Mouse (Mus musculus) adrenal gland, postnatal 4 days (tissue): ENCODE results near the gene Med29. TPM values are rescaled to one million over a fixed set of nuclear protein-coding genes. Genes with fewer than 3 reads are reported as not detected.
"Not testable (repeated sequence)": the region's sequence is repeated elsewhere in the genome, so short reads cannot be mapped to it uniquely, and the experiment has no call there.

ENCODE experiments used
- DNase-seq, 2 experiments: peaks; one replicate each; pipeline ENCODE4 v3.0.0; 2021 to 2022; ENCODE audit warnings: low spot score in 2 of 2, mixed read lengths in 2 of 2
- total RNA-seq, 2 experiments: library from RNA; stranded (reverse); gene quantifications; 2 replicates each; pipeline ENCODE4 v1.2.3; 2021

The Med29 gene
- total RNA-seq, 2 experiments from 2014 or later = 24.2 to 26.1 TPM

DNA sequence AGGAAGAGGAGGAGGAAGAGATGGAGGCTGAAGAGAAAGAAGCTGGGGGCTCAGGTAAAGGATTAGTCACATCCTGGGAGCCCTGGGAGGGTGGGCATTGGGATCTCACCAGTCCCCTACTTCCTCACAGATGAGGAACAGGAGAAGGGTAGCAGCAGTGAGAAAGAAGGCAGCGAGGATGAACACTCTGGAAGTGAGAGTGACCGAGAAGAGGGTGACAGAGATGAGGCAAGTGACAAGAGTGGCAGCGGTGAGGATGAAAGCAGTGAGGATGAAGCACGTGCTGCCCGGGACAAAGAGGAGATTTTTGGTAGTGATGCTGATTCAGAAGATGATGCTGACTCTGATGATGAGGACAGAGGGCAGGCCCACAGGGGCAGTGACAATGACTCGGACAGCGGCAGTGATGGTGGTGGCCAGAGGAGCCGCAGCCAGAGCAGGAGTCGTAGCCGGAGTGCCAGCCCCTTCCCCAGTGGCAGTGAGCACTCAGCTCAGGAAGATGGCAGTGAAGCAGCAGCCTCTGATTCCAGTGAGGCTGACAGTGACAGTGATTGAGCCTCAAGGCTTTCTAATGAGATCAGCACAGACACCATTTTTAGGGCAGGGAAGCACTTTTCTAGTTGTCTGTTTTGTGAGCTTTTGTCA lies 6.3 kb upstream of the Med29 start:
- DNase-seq = no peak

DNA sequence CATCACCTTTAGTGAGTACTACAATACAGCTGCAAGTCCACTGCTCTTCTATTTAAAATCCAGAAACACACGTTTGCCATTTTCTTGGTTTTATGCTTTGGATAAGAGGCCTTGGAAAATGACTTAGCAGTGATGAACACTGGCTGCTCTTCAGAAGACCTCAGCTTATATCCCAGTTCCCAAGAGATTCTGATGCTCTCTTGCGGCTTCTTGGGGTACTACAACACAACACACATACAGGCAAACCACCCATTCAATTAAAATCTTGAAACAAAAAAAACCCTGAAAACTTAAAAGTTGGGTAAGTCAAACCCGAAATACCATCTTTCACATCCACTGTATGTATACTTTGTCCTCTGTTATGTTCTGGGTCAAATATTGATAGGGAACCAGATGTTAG lies 5.5 kb upstream of the Med29 start:
- no peak for DNase-seq

DNA sequence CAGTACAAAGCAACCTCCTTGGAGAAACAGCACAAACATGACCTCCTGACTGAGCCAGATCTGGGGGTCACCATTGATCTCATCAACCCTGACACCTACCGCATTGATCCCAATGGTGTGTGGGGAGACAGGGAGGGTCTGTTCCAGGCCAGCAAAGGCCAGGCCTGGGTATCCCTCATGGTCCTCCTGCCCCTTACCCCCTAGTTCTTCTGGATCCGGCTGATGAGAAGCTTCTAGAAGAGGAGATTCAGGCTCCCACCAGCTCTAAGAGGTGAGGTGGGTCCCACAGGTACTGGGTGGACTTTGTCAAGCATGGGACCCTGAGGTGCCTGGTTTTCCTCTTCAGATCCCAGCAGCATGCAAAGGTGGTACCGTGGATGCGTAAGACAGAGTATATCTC lies 2.9 kb upstream of the Med29 start:
- no peak for DNase-seq

DNA sequence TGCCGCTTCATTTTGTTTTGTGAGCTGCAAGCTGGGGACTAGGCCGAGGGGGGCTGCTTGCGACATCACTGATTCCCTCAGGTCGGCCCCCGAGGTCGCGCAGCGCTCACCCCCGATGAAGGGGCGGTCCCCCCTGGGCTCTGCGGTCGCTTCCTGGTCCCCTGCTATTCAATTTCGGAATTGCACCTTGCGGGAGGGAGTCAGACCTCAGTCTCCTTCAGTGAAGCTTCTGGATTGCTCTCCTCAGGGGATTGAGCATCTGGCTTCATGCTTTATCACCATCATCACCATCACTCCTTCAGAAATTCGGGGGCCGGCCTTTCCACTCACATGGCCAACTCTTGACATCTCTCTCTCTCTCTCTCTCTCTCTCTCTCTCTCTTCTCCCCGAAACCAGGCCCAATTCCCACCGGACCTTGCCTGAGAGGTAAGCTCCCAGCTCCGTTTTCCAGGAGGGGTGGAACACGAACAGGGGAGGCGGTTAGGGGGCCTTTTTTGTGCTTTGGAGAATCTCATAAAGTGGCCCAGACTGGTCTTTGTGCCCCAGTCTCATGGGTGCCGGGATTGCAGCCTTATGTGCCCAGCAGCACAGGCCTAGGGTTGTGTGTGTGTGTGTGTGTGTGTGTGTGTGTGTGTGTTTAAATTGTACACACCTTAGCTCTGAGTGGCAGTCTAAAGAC lies 904 bp upstream of the Med29 start:
- DNase-seq = no peak

DNA sequence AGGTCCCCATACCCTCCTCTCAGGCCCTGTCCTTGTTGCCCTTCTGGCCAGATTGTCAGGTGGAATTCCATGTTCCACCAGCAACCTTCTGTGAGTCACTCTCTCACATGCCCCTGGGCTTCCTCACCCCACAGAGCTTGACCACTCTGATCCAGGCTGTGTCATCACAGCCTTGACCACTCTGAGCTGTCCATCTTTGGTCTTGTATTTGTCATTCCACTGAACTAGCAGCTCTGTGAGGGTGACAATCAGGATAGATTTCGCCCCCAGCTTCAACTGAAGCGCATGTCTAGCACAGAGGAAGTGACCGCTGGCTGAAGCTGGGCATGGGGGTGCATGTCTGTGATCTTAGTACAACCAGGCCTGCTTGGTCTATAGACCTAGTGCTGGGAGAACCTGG lies 2.2 kb downstream of the Med29 start:
- DNase-seq = no peak

DNA sequence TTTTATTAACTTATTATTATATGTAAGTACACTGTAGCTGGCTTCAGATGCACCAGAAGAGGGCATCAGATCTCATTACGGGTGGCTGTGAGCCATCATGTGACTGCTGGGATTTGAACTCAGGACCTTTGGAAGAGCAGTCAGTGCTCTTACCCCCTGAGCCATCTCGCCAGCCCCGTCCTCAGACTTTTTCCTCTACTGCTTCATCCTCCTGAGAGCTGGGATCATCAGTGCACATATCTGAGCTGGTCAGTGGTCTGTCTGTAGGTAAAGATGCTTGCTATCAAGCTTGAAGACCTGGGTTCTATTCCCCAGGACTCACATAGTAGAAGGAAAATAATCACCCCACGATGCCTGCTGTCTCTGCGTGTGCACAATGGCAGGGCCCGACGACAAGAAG lies 5.1 kb downstream of the Med29 start:
- DNase-seq = not testable (repeated sequence)

DNA sequence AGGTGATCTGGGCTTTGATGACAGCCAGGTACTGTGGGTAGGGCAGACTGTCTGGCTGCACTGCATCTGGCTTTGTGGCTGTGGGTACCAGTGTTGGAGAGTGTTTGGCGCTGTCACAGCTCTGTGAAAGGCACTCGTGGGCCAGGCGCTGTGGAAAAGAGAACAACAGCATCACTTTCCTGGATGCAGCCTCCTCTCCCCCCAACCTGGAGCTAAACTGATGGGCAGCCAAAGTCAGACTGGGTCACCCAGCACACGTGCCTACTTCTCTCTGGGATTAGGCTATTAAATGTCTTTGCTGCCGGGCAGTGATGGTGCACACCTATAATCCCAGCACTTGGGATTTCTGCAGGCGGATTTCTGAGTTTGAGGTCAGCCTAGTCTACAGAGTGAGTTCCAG lies 5.6 kb downstream of the Med29 start:
- DNase-seq = not testable (repeated sequence)

DNA sequence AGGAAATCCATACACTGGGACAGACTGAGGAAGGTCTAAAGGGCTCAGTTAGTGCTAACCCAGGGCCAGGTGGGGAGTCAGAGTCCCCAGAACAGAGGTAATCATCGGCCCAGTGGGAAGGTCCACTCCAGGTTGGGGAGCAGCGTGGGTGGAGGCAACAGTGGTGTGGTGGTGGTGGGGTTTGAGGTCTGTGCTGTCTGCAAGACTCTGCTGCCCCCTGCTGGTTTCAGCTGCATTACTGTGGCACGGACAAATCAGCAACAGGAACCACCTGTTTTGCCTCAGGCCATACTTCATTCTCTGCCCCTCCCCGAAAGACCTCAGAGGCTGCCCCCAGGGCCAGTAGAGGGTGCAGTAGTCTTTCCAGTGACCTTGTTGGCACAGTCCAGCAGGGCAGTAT lies 6.0 kb downstream of the Med29 start:
- peak in 1 of 2 experiments; percentile 76 for DNase-seq

DNA sequence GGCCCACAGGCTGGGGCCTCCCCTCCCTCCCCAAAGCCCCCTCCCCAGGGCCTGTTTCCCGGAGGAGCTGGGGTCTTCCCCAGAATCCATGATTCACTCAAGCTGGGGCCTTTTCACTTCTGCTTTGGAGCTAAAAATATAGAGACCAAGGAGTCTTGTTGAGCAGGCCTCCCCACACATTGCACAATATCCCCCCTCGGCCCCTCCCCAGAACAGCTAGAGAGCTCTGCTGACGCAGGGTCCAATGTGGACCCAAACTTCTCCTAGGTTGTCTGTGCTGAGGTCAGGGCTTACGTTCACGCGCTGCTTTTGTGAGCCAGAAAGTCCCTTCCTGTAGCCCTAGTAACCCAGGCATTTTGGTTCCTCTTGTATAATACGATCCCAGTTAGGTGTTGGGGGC lies 6.5 kb downstream of the Med29 start:
- DNase-seq = no peak

DNA sequence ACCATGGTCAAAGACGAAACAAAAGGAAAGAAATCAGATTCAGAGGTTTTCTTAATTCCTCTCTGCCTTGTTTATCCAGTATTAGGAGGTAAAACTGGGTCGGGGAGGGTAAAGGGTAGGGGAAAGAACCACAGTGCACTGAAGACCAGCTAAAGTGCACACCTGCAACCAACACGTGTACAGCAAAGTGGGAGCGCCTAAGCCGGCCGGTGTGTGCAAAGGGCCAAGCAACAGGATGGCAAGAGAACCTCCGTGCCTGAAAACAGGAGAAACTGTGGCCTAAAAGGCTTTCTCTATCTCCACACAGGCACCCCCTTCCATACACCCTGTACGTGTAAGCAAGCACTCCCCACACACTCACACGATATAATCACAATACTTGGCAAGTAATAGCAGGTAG lies 7.3 kb downstream of the Med29 start:
- no peak for DNase-seq

DNA sequence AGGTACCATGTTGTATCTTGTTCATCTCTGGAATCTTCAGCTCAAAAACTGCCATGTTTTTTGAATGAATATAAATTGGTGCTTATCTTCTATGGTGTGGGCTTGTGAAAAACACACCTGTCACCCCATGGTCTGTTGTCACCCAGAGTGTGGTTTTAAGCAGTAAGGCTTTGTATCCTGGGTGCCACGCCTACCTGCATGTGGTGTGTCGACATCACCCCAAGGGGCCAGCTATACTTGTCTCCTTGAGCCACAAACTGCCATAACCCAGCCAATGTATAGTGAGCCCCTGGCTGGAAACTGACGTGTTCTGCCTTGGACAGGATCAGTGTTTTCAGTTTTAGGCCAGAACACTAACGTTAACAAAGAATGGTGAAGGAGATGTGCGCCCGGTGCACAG lies 8.3 kb downstream of the Med29 start:
- no peak for DNase-seq

DNA sequence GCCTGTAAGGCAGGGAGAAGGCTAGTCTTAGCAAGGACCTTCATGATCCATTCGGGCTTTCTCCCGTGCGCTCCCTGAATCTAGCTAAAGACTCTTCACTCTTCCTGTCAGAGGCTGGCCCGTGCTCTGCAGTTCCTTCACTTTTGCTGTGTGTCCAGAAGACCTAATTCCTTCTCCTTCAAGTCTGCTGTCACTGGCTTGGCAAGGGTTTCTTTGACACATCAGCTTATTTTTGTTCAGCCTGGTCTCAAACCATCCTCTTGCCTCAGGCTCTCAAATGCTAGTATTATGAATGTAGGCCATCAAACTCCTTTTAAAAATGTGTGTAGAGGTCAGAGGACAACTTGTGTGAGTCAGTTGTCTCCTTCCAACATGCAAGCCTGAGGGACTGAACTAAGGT lies 8.9 kb downstream of the Med29 start:
- DNase-seq = no peak

DNA sequence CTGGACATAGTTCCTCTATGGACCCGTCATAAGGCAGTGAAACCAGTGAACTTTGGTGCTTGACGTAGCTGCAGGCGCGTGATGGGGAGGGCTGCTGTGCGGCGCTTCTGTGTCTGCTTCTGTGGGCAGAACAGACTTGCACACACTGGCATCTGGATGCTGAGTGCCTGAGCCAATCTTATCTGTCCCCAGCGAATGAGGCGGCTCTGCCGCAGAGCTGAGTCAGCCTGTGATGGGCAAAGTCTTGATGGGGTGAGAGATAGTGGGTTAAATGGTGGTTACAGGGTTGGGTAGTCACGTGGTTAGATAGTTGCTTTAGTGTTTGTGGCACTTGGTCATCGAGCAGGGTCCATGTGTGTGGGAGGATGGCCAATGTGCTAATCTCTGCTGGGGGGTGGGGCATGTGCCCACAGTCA lies 9.5 kb downstream of the Med29 start:
- peak in 1 of 2 experiments; percentile 32 for DNase-seq

DNA sequence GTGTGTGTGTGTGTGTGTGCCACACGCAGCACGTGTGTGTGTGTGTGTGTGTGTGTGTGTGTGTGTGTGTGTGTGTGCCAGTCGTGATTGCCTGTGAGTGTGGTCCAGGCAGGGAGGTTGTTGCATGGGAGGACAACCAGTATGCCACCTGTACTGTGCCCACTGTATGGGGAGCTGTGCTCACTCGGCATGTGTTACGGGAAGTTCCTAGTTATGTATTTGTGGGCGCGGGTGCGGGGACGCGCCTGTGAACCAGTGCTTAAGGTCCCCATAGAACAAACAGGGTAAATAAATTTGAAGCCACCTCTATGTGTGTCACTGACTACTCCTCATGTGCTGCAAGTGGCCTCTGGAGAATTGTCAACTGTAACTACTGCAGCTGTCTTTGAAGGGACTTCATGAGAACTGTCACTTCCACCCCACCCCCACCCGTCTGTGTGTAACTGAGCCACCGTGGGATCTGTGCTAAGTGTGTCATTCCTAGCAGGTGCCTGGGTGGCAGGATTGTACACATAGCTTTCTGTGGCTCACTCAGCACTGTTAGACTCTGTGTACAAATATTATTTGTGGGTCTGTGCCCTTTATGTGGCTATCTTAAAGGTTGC lies 10.1 kb downstream of the Med29 start:
- DNase-seq = no peak

DNA sequence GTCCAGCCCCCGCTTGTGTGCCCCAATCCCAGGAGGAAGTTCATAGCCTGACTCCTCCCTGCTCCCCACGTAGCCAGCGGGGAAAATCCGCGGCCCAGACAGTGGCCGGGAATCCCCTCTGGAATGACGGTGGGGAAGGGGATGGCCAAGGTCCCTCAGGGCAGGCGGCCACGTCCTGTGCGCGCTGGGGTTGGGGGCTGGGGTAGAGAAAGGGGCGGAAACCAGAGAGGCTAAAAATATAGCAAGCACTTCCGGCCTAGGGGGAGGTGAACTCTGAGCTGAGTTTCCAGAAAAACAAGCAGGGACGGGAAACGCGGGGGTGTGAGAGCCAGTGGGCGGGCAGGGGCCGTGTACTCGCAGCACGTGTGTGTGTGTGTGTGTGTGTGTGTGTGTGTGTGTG lies 10.6 kb downstream of the Med29 start:
- peak in 1 of 2 experiments; percentile 72 for DNase-seq

DNA sequence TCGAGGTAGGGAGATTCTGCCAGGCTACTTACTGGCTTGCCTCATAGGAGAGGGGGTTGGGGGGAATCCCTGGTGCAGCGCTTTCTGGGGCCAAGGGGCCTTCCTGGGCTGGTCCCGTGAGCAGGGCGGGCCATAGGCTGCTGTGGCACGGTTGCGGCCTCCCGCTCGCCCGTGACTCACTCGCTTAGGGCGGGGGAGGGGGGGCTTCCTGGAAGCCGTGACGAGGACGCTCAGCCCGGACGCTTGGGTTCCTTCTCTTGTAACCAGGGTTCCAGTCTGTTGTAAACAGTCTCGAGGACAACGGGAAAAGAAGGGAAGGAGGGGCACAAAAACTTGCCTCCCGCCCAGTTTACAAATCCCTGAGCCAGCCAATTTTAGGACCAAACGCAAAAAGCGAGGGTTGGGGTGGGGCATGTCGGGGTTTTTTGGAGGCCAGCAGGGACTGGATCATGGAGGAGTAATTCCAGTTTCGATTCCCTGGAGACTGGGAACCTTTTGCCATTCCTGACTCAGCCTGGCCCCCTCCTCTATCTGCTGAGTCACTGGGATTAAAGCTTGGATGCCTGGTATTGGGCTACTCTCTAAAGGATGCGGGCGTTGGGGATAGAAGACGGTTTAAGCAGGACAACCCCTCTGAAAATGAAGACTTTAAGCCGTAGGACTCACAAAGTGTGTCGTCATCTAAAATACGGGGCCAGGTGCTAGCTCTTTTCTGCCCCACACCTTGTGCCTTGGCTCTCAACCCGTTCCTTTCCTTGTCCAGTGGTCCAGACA lies 11.3 kb downstream of the Med29 start:
- DNase-seq = peak in 1 of 2 experiments; percentile 74

DNA sequence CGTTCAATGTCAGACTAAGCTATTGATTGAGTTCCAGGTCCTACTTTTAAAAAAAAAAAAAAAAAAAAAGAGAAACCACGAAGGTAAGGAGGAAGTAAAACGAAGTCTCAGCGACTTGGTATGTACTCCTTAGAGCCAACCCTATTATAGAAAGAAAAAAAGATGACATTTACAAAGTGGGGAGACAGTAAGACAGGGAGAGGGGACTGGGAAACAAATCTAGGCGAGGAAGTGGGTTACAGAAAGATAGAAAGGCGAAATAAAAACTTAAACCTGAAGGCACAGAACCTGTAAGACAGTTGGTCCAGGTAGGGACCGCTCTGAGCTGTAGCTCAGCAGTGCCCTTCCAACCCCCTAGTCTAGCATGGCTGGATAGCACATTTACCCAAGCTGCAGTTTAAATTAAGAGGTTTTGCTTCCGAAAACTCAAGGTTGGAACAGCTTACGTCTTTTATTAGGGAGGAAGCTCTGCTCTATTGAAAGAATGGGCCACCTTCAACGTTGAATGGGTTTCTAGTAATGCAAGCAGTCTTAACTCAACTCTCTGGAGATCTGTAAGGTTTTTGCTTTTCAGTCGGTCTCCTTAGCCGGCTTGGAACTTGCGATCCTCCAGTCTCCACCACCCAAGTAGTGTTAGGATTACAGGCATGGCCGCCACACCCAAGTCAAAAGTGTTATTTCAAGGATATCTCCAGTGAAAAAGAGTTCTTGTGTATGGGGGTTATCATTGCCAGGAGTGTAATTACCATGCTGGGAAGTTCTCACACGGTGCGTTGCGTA lies 12.1 kb downstream of the Med29 start, which contains the start of gene Zfp36:
Gene Zfp36, minus strand, starts transcription at position 17 of the 780 bp plus-strand sequence.
- DNase-seq = no peak

DNA sequence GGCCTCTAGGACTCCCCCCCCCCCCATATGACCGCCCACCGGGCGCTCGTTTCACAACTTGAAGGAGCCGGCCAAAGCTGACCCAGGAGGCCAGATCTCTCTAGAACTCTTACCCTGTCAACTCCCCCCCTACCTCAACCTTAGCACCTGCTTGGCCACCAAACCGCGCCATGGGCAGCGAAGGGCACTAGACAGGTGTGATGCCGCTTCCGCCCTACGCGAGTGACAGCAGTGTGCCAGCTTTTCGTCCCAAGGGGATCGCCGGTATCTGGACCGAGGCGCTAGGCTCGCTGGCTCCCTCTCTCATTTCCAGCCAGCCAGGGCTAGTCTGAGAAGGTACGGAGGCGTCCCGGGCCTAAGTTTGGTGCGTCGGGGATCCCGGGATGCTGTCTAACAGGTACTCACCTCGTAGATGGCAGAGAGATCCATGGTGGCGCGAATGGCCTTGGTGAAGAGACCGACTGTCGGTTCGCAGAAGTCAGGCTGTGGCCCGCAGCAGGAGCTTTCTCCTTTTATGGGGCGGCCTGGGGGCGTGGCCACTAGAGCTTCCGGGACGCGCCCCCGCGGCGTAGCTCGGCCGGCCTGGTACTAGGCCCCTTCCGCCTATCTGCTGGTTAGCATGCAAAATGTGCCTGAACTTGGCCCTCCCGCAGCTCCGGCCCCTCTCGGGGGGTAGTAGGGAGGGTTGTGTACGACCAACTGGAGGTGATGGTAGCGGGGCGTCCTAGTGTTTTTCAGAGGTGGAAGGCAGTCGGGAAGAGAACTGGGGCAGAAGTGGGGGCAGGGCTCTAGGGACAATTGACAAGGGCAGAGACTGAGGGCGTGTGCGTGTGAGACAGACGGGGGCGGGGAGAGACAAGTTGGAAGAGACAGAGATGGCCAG lies 13.5 kb downstream of the Med29 start:
- DNase-seq = peak; percentile 88 to 94

DNA sequence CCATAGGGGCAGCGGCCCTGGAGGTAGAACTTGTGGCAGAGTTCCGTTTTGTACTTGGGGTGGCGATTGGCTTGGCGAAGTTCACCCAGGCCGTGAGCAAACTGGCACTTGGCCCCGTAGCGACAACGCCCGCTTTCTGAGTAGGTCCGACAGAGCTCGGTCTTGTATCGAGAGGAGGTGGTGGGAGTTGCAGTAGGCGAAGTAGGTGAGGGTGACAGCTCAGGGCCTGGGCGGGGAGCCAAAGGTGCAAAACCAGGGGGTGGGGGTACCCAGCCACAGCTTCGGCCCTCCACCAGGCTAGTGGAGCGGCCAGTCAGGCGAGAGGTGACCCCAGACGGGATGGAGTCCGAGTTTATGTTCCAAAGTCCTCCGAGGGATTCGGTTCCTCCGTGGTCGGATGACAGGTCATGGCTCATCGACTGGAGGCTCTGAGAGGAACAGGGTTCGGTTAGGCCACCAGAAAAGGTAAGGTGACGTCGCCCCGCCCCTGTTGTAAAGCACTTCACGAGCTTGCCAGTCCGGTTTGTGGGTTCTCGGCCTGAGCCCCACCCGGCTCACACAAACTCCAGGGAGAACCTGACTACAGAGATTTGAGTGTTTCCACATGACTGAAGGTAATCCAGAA lies 14.3 kb downstream of the Med29 start:
- DNase-seq = no peak
